Mouse (Mus musculus): ENCODE data around the gene Srsf2. TPM values are rescaled to one million over a fixed set of nuclear protein-coding genes. Genes with fewer than 3 reads are reported as not detected.

Srsf2 gene
- total RNA-seq (2023) = 408 TPM

DNA sequence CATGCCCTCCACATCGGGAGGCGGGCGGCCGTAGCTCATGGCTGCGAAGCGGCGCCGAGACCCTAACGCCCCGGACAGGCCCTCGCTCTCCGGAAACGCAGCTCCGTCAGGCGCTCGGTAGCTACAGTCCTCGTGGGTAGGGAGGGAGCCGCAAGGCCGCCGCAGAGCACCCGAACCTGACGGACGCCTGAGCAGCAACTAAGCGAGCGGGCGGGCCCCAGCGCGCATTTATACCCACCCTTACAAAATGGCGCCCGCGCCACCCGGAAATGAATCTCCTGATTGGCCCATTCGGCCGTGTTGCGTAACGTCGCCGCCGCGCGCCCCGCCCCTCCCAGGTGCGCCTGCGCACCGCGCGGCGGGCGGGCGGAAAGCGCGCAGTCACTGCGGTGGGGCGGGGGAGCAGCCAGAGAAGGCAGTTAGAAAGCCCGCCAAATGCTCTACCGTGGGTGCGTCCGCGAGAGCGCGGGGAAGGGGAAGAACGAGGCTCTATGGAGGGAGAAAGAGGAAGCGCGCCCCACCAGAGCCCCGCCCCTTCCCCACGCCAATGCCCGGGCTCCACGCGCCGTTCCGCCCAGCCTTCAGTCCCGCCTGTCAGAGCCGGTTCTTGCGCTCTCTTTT, at the start of gene Srsf2:
Srsf2 (minus strand) TSS at position 204 of the 621 bp plus-strand sequence.

DNA sequence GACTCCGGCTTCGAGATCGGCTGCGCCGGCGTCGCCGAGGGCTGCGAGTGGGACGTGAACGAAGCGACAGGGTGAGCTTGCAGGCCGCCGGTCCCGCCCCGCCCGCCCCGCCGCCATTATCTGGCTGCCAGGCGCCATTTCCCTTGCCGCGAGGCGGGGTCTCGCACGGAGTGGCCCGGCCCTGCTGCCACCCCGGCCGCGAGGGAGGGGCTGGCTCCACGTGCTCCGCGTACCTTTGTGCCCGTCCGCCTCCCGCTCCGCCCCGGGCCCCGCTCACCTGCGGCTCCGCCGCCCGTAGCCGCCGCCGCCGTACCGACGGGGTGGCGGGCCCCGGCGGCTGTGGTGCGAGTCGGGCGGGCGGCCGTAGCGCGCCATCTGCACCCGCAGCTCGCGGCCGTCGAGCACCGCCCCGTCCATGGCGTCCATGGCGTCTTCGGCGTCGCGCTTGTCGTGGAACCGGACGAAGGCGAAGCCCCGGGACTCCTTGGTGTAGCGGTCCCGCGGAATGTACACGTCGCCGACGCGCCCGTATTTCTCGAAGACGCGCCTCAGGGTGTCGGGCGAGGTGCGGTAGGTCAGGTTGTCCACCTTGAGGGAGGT, 503 bp downstream of the Srsf2 start, which contains the start of gene Mfsd11:
Mfsd11 (plus strand) TSS at position 150 of the 600 bp plus-strand sequence.

GRCm38 (mm10) chr11:116843261-116844233, 9.3 kb downstream of the Srsf2 start, which contains the start of the genes Mettl23 and Jmjd6:
Mettl23 (plus strand) TSS chr11:116843278.
Jmjd6 (minus strand) TSS chr11:116843449.

GRCm38 (mm10) chr11:116827534-116828165, 25.2 kb downstream of the Srsf2 start, which contains the start of gene Mxra7:
Mxra7 (minus strand) TSS chr11:116828046.

Other genes with a start within 250 kb of the Srsf2 start
- 19.1 TPM for gene Rhbdf2, start 226.1 kb downstream of the Srsf2 start, total RNA-seq (2023)
- not detected for gene Prcd, start 199.6 kb downstream of the Srsf2 start, total RNA-seq (2023)
- gene Cygb, start 198.8 kb downstream of the Srsf2 start, total RNA-seq (2023) = not detected
- gene St6galnac1, start 77.6 kb downstream of the Srsf2 start, total RNA-seq (2023) = not detected
- gene Mxra7, start 25.0 kb downstream of the Srsf2 start, total RNA-seq (2023) = 0.71 TPM
- 55.9 TPM for gene Mettl23, start 9.8 kb downstream of the Srsf2 start, total RNA-seq (2023)
- 59.3 TPM for gene Jmjd6, start 9.6 kb downstream of the Srsf2 start, total RNA-seq (2023)
- 20.3 TPM for gene Mfsd11, start 654 bp downstream of the Srsf2 start, total RNA-seq (2023)
- gene Mgat5b, start 65.8 kb upstream of the Srsf2 start, total RNA-seq (2023) = not detected